Mouse (Mus musculus): ENCODE data around the gene Neurl3. TPM values are rescaled to one million over a fixed set of nuclear protein-coding genes. Genes with fewer than 3 reads are reported as not detected.
A peak's percentile ranks its signal among the peaks of the same experiment; 100 is the strongest.

Neurl3 gene
- polyA plus RNA-seq, 1 experiment from 2014 or later: 14.1 TPM

DNA sequence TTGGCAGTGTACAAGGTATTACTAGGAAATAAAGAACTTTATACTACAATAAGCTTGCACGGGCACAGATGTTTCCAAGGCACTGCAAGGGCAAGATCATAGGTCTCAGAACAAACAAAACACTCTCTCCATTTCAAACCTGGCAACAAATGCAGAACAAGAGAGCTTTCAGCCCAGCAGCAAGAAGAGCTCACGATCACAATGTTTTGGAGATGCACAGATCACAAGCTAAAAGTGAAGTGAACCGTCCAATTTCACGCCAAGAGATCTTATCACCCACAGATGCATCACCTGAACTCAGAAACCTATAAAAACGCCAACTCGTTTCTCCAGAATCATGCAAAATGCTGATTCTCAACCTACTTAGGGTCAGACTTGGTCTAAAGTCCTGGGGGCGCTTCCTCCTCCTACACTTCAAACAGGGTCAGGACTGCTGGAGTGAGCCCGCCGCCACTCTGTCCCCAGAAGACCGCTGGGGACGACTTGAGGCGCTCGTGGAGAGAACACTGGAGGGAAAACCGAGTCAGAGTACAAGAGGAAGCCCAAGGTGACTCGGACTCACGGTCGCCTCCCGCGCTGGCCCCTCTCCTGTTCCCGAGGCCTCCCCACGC is 30.9 kb downstream of the Neurl3 start:
- WGBS: under 1% methylated on average over 21 of the region's 21 CpGs
- peak; percentile 34 for DNase-seq (ENCODE audit: low spot score)
- Histone ChIP-seq H3K9me3 (replicated peaks; ENCODE audit: low read length) (no peaks in the 10 kb centered on the region), H3K4me1 (replicated peaks; ENCODE audit: insufficient read depth, low read length) (no peaks in the 10 kb centered on the region), H3K4me2 (ENCODE audit: low read length) (peak overlapping the region; percentile 89), H3K27ac (peak overlapping the region; percentile 86), H3K9ac (ENCODE audit: low read depth, low read length) (peak overlapping the region; percentile 89), H3K27me3 (ENCODE audit: insufficient read depth, low read length) (no peaks in the 10 kb centered on the region), H3K36me3 (ENCODE audit: insufficient read depth, low read length) (no peaks in the 10 kb centered on the region), H3K4me3 (replicated peaks; ENCODE audit: low read depth, low read length) (peak overlapping the region; percentile 96)
- peak; percentile 60 for ATAC-seq (replicated peaks; ENCODE audit: low FRiP score, low read depth)
- TF ChIP-seq CTCF (IDR thresholded peaks at IDR 0.05; ENCODE audit: low read depth): no peak

- H3K27ac ChIP-seq: no peak overlapping the region
- no peak for ATAC-seq (replicated peaks; ENCODE audit: low FRiP score, low read depth)
- no peaks in the 10 kb centered on the region for H3K4me1 ChIP-seq (replicated peaks; ENCODE audit: insufficient read depth, low read length)
- no peak overlapping the region for H3K4me2 ChIP-seq (ENCODE audit: low read length)
- H3K36me3 ChIP-seq (ENCODE audit: insufficient read depth, low read length): no peaks in the 10 kb centered on the region
- H3K9me3 ChIP-seq (replicated peaks; ENCODE audit: low read length): no peaks in the 10 kb centered on the region
- H3K4me3 ChIP-seq (replicated peaks; ENCODE audit: low read depth, low read length): no peak overlapping the region
- TF ChIP-seq CTCF (IDR thresholded peaks at IDR 0.05; ENCODE audit: low read depth): no peak
- WGBS: 60% methylated on average over 15 of the region's 15 CpGs
- H3K9ac ChIP-seq (ENCODE audit: low read depth, low read length): no peak overlapping the region
- no peak for DNase-seq (ENCODE audit: low spot score)
- no peaks in the 10 kb centered on the region for H3K27me3 ChIP-seq (ENCODE audit: insufficient read depth, low read length)
Observed at GRCm38 (mm10) chr1:36241903-36242429, 32.5 kb downstream of the Neurl3 start.

GRCm38 (mm10) chr1:36240176-36240575 is 34.3 kb downstream of the Neurl3 start:
- no peak for TF ChIP-seq CTCF (IDR thresholded peaks at IDR 0.05; ENCODE audit: low read depth)

GRCm38 (mm10) chr1:36239396-36239795 is 35.1 kb downstream of the Neurl3 start:
- peaks cover 3% of the 10 kb centered on the region; the same call in 1 of the 2 replicates for H3K36me3 ChIP-seq (ENCODE audit: insufficient read depth, low read length)
- no peak overlapping the region for H3K9ac ChIP-seq (ENCODE audit: low read depth, low read length)
- WGBS: 93% methylated on average over 10 of the region's 10 CpGs
- ATAC-seq (replicated peaks; ENCODE audit: low FRiP score, low read depth): no peak
- no peaks in the 10 kb centered on the region for H3K4me1 ChIP-seq (replicated peaks; ENCODE audit: insufficient read depth, low read length)
- H3K27ac ChIP-seq: no peak overlapping the region
- no peak for DNase-seq (ENCODE audit: low spot score)
- no peak for TF ChIP-seq CTCF (IDR thresholded peaks at IDR 0.05; ENCODE audit: low read depth)
- no peak overlapping the region for H3K4me2 ChIP-seq (ENCODE audit: low read length)
- no peaks in the 10 kb centered on the region for H3K9me3 ChIP-seq (replicated peaks; ENCODE audit: low read length)
- no peaks in the 10 kb centered on the region for H3K27me3 ChIP-seq (ENCODE audit: insufficient read depth, low read length)
- H3K4me3 ChIP-seq (replicated peaks; ENCODE audit: low read depth, low read length): no peak overlapping the region

More at GRCm38 (mm10) chr1:36240176-36240575, 34.3 kb downstream of the Neurl3 start:
- no peaks in the 10 kb centered on the region for H3K36me3 ChIP-seq (ENCODE audit: insufficient read depth, low read length)
- H3K4me3 ChIP-seq (replicated peaks; ENCODE audit: low read depth, low read length): no peak overlapping the region
- no peaks in the 10 kb centered on the region for H3K27me3 ChIP-seq (ENCODE audit: insufficient read depth, low read length)
- WGBS: 85% methylated on average over 6 of the region's 6 CpGs
- H3K4me1 ChIP-seq (replicated peaks; ENCODE audit: insufficient read depth, low read length): no peaks in the 10 kb centered on the region
- H3K27ac ChIP-seq: no peak overlapping the region
- no peak overlapping the region for H3K4me2 ChIP-seq (ENCODE audit: low read length)
- no peak for DNase-seq (ENCODE audit: low spot score)
- H3K9ac ChIP-seq (ENCODE audit: low read depth, low read length): no peak overlapping the region
- no peaks in the 10 kb centered on the region for H3K9me3 ChIP-seq (replicated peaks; ENCODE audit: low read length)
- no peak for ATAC-seq (replicated peaks; ENCODE audit: low FRiP score, low read depth)

DNA sequence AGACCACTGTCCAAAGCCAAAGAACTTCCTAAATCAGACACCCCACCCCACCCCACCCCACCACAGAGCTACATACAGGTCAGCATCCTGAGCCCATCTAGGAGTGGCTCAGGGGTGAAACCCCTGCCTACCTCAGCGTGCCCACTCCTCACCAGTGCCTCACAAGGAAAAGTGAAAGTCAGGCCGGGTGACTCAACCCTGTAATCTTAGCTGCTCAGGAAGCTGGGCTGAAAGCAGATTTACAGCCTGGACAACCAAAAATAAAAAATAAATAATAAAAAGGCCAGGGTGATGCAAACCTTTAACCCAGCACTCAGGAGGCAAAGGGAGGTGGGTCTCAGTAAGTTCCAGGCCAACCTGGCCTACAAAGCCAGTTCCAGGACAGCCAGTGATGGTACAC is 38.6 kb downstream of the Neurl3 start:
- no peak for ATAC-seq (replicated peaks; ENCODE audit: low FRiP score, low read depth)
- 33% methylated on average over 2 of the region's 2 CpGs for WGBS
- Histone ChIP-seq H3K4me2 (ENCODE audit: low read length) (no peak overlapping the region), H3K4me3 (replicated peaks; ENCODE audit: low read depth, low read length) (no peak overlapping the region), H3K9me3 (replicated peaks; ENCODE audit: low read length) (no peaks in the 10 kb centered on the region), H3K4me1 (replicated peaks; ENCODE audit: insufficient read depth, low read length) (no peaks in the 10 kb centered on the region), H3K36me3 (ENCODE audit: insufficient read depth, low read length) (peaks cover 9% of the 10 kb centered on the region; the same call in 1 of the 2 replicates), H3K9ac (ENCODE audit: low read depth, low read length) (no peak overlapping the region), H3K27me3 (ENCODE audit: insufficient read depth, low read length) (no peaks in the 10 kb centered on the region), H3K27ac (no peak overlapping the region)
- DNase-seq (ENCODE audit: low spot score): no peak
- no peak for TF ChIP-seq CTCF (IDR thresholded peaks at IDR 0.05; ENCODE audit: low read depth)

DNA sequence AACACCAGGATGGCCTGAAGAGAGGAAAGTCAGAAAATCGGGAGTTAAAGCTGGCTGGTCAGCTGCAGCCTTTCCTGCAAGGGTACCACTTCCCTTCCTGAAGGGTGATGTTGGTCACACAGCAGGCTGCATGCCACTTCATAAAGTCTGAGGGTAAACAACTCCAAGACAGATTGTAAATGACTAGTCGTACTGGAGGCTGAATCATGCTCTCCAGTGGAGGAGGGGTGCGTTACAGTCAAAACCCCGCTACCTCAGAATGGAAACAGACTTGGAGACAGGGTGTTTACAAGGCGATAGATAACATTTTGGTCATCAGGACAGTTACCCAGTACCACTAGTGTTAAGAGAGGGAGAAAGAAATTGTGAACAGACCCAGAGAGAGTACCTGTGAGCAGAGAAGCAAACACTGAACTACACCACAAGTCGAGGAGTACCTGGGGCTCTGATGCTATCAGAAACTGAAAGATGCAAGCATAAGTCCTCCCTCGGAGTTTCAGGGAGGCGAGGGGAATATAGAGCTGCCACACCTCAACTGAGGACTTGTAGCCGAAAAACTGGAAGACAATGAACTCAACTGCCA is 39.3 kb downstream of the Neurl3 start:
- TF ChIP-seq CTCF (IDR thresholded peaks at IDR 0.05; ENCODE audit: low read depth): no peak
- H3K4me2 ChIP-seq (ENCODE audit: low read length): no peak overlapping the region

More for the DNA sequence above, 39.3 kb downstream of the Neurl3 start:
- H3K27me3 ChIP-seq (ENCODE audit: insufficient read depth, low read length): no peaks in the 10 kb centered on the region
- whole genome bisulfite sequencing: 72% methylated on average over 9 of the region's 9 CpGs
- H3K4me3 ChIP-seq (replicated peaks; ENCODE audit: low read depth, low read length): no peak overlapping the region
- H3K9me3 ChIP-seq (replicated peaks; ENCODE audit: low read length): no peaks in the 10 kb centered on the region
- H3K9ac ChIP-seq (ENCODE audit: low read depth, low read length): no peak overlapping the region
- peaks cover 13% of the 10 kb centered on the region for H3K36me3 ChIP-seq (ENCODE audit: insufficient read depth, low read length)
- H3K27ac ChIP-seq: no peak overlapping the region
- no peak for DNase-seq (ENCODE audit: low spot score)
- no peak for ATAC-seq (replicated peaks; ENCODE audit: low FRiP score, low read depth)
- no peaks in the 10 kb centered on the region for H3K4me1 ChIP-seq (replicated peaks; ENCODE audit: insufficient read depth, low read length)
